Mouse (Mus musculus) liver, adult 2 months (tissue): ENCODE data around the gene Map2k4.

Source experiments
- CTCF ChIP-seq: fragments of 200-500 bp; IDR thresholded peaks from 2 replicates; pipeline ENCODE4 v1.5.1; 2011; ENCODE audit warnings: low read depth, low read length, control low read depth
- POLR2A ChIP-seq: fragments of 200-500 bp; IDR thresholded peaks from 2 replicates; pipeline ENCODE4 v1.6.1; 2011; ENCODE audit warnings: low read length, control low read depth; ENCODE audit not compliant: insufficient read depth; ENCODE audit errors: extremely low read depth

DNA sequence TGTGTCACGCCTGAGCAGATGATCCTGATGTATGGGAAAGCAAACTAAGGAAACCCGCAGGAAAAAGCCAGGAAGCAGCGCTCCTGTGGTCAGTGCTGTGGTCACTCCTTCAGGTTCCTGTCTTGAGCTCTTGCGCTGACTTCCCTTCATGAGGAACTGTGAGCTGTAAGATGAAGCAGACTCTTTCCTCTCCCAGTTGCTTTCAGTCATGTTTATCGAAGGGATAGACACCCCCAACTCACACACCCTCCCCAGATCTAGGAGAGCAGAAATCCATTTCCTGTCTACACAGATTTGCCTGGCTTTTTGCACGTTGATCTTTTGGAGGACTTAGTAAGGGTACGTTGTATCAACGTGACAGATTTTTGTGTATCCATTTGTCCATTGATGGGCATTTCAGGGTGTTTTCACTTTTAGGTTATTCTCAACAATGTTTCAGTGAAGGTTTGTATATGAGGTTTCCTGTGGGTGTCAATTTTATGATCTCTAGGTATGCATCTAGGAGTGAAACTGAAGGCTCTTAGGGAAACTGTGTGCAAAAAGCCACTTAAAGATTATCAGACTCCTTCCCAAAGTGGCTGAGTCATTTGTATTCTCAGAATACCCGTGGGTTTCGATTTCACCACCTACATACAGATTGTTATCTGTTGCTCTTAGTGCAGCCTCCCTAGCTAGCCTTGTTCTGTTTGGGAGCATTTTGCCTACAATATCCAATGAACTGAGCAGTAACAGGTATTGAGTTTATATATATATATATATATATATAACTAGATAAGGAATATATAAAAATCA lies 6.5 kb upstream of the Map2k4 start:
- TF ChIP-seq CTCF (no peak), POLR2A (no peak)
